Mouse (Mus musculus) kidney, adult 2 months (tissue): ENCODE data around the gene Ftl1.

Experiments
- CTCF ChIP-seq: fragments of 200-500 bp; conservative IDR thresholded peaks from 2 replicates; pipeline ENCODE4 v1.5.1; 2011; ENCODE audit warnings: low read depth, mild to moderate bottlenecking, control low read depth, low read length, moderate library complexity, mixed read lengths; ENCODE audit not compliant: insufficient read depth, insufficient read length
- POLR2A ChIP-seq: fragments of 200-500 bp; IDR thresholded peaks from one replicate; pipeline ENCODE4 v1.6.1; 2011; ENCODE audit warnings: low read depth, low read length, control low read depth

DNA sequence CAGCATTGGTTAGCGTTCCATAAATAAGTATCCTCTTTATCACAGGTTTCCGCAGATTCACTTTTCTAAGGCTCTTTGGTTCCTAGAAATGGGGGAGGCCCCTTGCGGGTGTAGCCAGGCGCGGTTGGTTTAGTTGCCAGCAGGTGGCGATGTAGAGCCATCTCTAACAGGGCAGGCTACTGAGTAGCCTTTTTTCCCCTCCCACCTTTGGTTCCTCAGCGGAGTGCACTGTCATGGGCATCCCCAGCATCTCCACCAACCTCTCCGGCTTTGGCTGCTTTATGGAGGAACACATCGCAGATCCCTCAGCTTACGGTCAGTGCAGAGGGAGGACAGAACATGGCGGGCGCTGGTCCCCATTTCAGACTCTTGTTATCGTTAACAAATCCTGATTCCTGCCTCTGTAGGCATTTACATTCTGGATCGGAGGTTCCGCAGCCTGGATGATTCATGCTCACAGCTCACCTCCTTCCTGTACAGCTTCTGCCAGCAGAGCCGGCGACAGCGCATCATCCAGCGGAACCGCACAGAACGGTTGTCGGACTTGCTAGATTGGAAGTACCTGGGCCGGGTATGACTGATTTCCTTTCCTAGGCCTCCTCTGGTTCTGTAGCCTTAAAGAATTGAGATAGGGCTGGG lies 8.2 kb downstream of the Ftl1 start:
- TF ChIP-seq POLR2A (no peak), CTCF (peak; percentile 85)
